Mouse (Mus musculus) erythroblast, embryonic 14.5 days (primary cell): ENCODE data around the gene Btrc. TPM values are rescaled to one million over a fixed set of nuclear protein-coding genes. Genes with fewer than 3 reads are reported as not detected.

ENCODE experiments used
- H3K27me3 ChIP-seq: 2 replicates; pipeline ENCODE4 v1.6.1; 2012; ENCODE audit warnings: inconsistent platforms; ENCODE audit not compliant: control insufficient read depth
- H3K36me3 ChIP-seq: 2 replicates; pipeline ENCODE4 v1.6.1; 2012; ENCODE audit warnings: mild to moderate bottlenecking, inconsistent platforms; ENCODE audit not compliant: control insufficient read depth
- H3K4me1 ChIP-seq: 2 replicates; pipeline ENCODE4 v1.6.1; 2012; ENCODE audit warnings: inconsistent platforms; ENCODE audit not compliant: control insufficient read depth
- H3K4me3 ChIP-seq: replicated peaks from 2 replicates; pipeline ENCODE3; 2012; ENCODE audit warnings: moderate library complexity, mild to moderate bottlenecking, inconsistent platforms
- H3K9me3 ChIP-seq: 2 replicates; pipeline ENCODE4 v1.6.1; 2012; ENCODE audit warnings: low read length, inconsistent platforms, mixed read lengths; ENCODE audit not compliant: control insufficient read depth
- GATA1 ChIP-seq: IDR thresholded peaks from 2 replicates; pipeline ENCODE4 v1.6.1; 2012; ENCODE audit warnings: low read length, inconsistent platforms, mixed read lengths
- TAL1 ChIP-seq: IDR thresholded peaks from 3 replicates; pipeline ENCODE4 v1.6.1; 2012; ENCODE audit warnings: low read length, inconsistent platforms, mixed read lengths
- polyA plus RNA-seq: library from polyadenylated mRNA; stranded (reverse); fragments of >175 nt; gene quantifications from 2 replicates; pipeline ENCODE4 v1.2.3, GENCODE M21; 2012

Gene Btrc
- polyA plus RNA-seq, 1 experiment = 6.4 TPM

- H3K9me3 ChIP-seq = peaks cover 3% of the 10 kb centered on the region; the same call in 1 of the 2 replicates
- peaks cover 35% of the 10 kb centered on the region for H3K4me1 ChIP-seq
- peaks cover 60% of the 10 kb centered on the region for H3K36me3 ChIP-seq
- H3K4me3 ChIP-seq = no peak overlapping the region
- no peaks in the 10 kb centered on the region for H3K27me3 ChIP-seq
- no peak for TF ChIP-seq GATA1
- TF ChIP-seq TAL1 = no peak
These were observed 215.9 kb downstream of the Btrc start for GRCm38 (mm10) chr19:45579416-45579815.

Other genes with a start within 250 kb of the Btrc start
- gene Tlx1, start 213.1 kb upstream of the Btrc start, polyA plus RNA-seq = not detected in 2 replicates
- not detected in 2 replicates for gene Lbx1, start 127.9 kb upstream of the Btrc start, polyA plus RNA-seq
- 0.28 TPM in 2 replicates for gene Poll, start 196.8 kb downstream of the Btrc start, polyA plus RNA-seq
- 1.6 and 1.9 TPM in 2 replicates for gene Gm17018, start 196.9 kb downstream of the Btrc start, polyA plus RNA-seq